Mouse (Mus musculus) MEL (cell line): ENCODE results near the gene Acsm1. TPM values are rescaled to one million over a fixed set of nuclear protein-coding genes. Genes with fewer than 3 reads are reported as not detected.

Experiments used
- DNase-seq: peaks from one replicate; pipeline ENCODE4 v3.0.0; 2011; ENCODE audit warnings: low read depth, low spot score
- H3K27ac ChIP-seq: 2 replicates; pipeline ENCODE4 v1.5.1; 2012; ENCODE audit warnings: low read depth, mild to moderate bottlenecking, control low read depth, low read length, moderate library complexity; ENCODE audit not compliant: control insufficient read depth
- H3K27me3 ChIP-seq, 2 experiments: fragments of 150-350 bp in 1 of 2; sonication (generic) in 1 of 2; 2 replicates each; pipeline ENCODE4 v1.6.1; 2012; ENCODE audit warnings: low read length in 2 of 2, mild to moderate bottlenecking in 2 of 2, improper control_type of control experiment in 1 of 2, moderate library complexity in 1 of 2; ENCODE audit not compliant: insufficient read depth in 2 of 2, control insufficient read depth in 1 of 2
- H3K36me3 ChIP-seq, 2 experiments: 2 replicates each; pipeline ENCODE4 v1.6.1; 2012 to 2014; ENCODE audit warnings: low read length in 2 of 2, improper control_type of control experiment in 1 of 2, inconsistent platforms in 1 of 2, mild to moderate bottlenecking in 1 of 2; ENCODE audit not compliant: insufficient read depth in 2 of 2, control insufficient read depth in 1 of 2
- H3K4me1 ChIP-seq, 2 experiments: fragments of 150-350 bp in 1 of 2; sonication (generic) in 1 of 2; 2 replicates each; pipeline ENCODE4 v1.6.1; 2012; ENCODE audit warnings: low read length in 2 of 2, improper control_type of control experiment in 1 of 2, mild to moderate bottlenecking in 1 of 2; ENCODE audit not compliant: insufficient read depth in 2 of 2, control insufficient read depth in 1 of 2
- H3K4me3 ChIP-seq, 2 experiments: fragments of 150-350 bp in 1 of 2; sonication (generic) in 1 of 2; 2 replicates each; pipeline ENCODE4 v1.5.1; 2012; ENCODE audit warnings: low read depth in 2 of 2, low read length in 2 of 2, mild to moderate bottlenecking in 2 of 2, moderate library complexity in 2 of 2, control low read depth in 1 of 2, improper control_type of control experiment in 1 of 2; ENCODE audit not compliant: control insufficient read depth in 1 of 2, insufficient read depth in 1 of 2
- H3K79me2 ChIP-seq: 2 replicates; pipeline ENCODE4 v1.6.1; 2012; ENCODE audit warnings: mild to moderate bottlenecking, low read length, moderate library complexity; ENCODE audit not compliant: control insufficient read depth, poor library complexity, insufficient read depth
- H3K9ac ChIP-seq: 2 replicates; pipeline ENCODE4 v1.6.1; 2012; ENCODE audit warnings: low read depth, mild to moderate bottlenecking, control low read depth, low read length, moderate library complexity; ENCODE audit not compliant: control insufficient read depth, poor library complexity, severe bottlenecking
- H3K9me3 ChIP-seq: fragments of 150-350 bp; sonication (generic); replicated peaks from 2 replicates; pipeline ENCODE4 v1.6.1; 2012; ENCODE audit warnings: mild to moderate bottlenecking, low read length, improper control_type of control experiment, moderate library complexity; ENCODE audit not compliant: insufficient read depth
- BHLHE40 ChIP-seq: IDR thresholded peaks from 2 replicates; pipeline ENCODE4 v1.6.1; 2012; ENCODE audit warnings: low read depth, mild to moderate bottlenecking, inconsistent platforms, low read length, improper control_type of control experiment, borderline replicate concordance
- CHD1 ChIP-seq: IDR thresholded peaks from 2 replicates; pipeline ENCODE4 v1.6.1; 2012; ENCODE audit warnings: low read depth, mild to moderate bottlenecking, inconsistent platforms, low read length, improper control_type of control experiment
- CHD2 ChIP-seq: IDR thresholded peaks from 2 replicates; pipeline ENCODE4 v1.6.1; 2011; ENCODE audit warnings: low read length, improper control_type of control experiment
- GATA1 ChIP-seq: IDR thresholded peaks from 2 replicates; pipeline ENCODE4 v1.6.1; 2011; ENCODE audit warnings: low read depth, low read length, improper control_type of control experiment
- HCFC1 ChIP-seq: IDR thresholded peaks from 2 replicates; pipeline ENCODE4 v1.6.1; 2012; ENCODE audit warnings: low read depth, mild to moderate bottlenecking, inconsistent platforms, low read length, improper control_type of control experiment, moderate library complexity
- KAT2A ChIP-seq: conservative IDR thresholded peaks from 2 replicates; pipeline ENCODE4 v1.6.1; 2012; ENCODE audit warnings: low read depth, low read length, improper control_type of control experiment, inconsistent platforms
- MAFK ChIP-seq: IDR thresholded peaks from 2 replicates; pipeline ENCODE4 v1.6.1; 2011; ENCODE audit warnings: low read depth, mild to moderate bottlenecking, low read length, improper control_type of control experiment, borderline replicate concordance
- MXI1 ChIP-seq: IDR thresholded peaks from 2 replicates; pipeline ENCODE4 v1.6.1; 2011; ENCODE audit warnings: mild to moderate bottlenecking, low read depth, low read length, improper control_type of control experiment
- MYB ChIP-seq: IDR thresholded peaks from 2 replicates; pipeline ENCODE4 v1.6.1; 2011; ENCODE audit warnings: mild to moderate bottlenecking, low read depth, low read length, improper control_type of control experiment
- MYC ChIP-seq: IDR thresholded peaks from 2 replicates; pipeline ENCODE4 v1.6.1; 2011; ENCODE audit warnings: low read depth, mild to moderate bottlenecking, low read length, improper control_type of control experiment, moderate library complexity
- NELFE ChIP-seq: IDR thresholded peaks from 2 replicates; pipeline ENCODE4 v1.6.1; 2011; ENCODE audit warnings: low read depth, low read length, improper control_type of control experiment
- POLR2AphosphoS2 ChIP-seq: IDR thresholded peaks from 2 replicates; pipeline ENCODE4 v1.6.1; 2011; ENCODE audit warnings: low read length, improper control_type of control experiment
- POLR2AphosphoS5 ChIP-seq: IDR thresholded peaks from 2 replicates; pipeline ENCODE4 v1.6.1; 2012; ENCODE audit warnings: low read depth, borderline replicate concordance, mild to moderate bottlenecking, inconsistent platforms, low read length, moderate library complexity, mixed read lengths
- SIN3A ChIP-seq: IDR thresholded peaks from 2 replicates; pipeline ENCODE4 v1.6.1; 2012; ENCODE audit warnings: low read length, improper control_type of control experiment, inconsistent platforms
- SMC3 ChIP-seq: IDR thresholded peaks from 2 replicates; pipeline ENCODE4 v1.6.1; 2011; ENCODE audit warnings: low read depth, low read length, improper control_type of control experiment
- TAL1 ChIP-seq: IDR thresholded peaks from 2 replicates; pipeline ENCODE4 v1.6.1; 2012; ENCODE audit warnings: mild to moderate bottlenecking, inconsistent platforms, low read length, moderate library complexity, mixed read lengths
- TCF12 ChIP-seq: IDR thresholded peaks from 2 replicates; pipeline ENCODE4 v1.6.1; 2014; ENCODE audit warnings: low read depth, mild to moderate bottlenecking, inconsistent platforms, low read length, improper control_type of control experiment, moderate library complexity
- UBTF ChIP-seq: IDR thresholded peaks from 2 replicates; pipeline ENCODE4 v1.6.1; 2012; ENCODE audit warnings: low read depth, mild to moderate bottlenecking, inconsistent platforms, low read length, improper control_type of control experiment, moderate library complexity, borderline replicate concordance; ENCODE audit not compliant: insufficient read depth
- USF1 ChIP-seq: IDR thresholded peaks from 2 replicates; pipeline ENCODE4 v1.6.1; 2014; ENCODE audit warnings: low read depth, mild to moderate bottlenecking, inconsistent platforms, low read length, improper control_type of control experiment, moderate library complexity
- ZC3H11A ChIP-seq: IDR thresholded peaks from 2 replicates; pipeline ENCODE4 v1.6.1; 2012; ENCODE audit warnings: low read depth, mild to moderate bottlenecking, inconsistent platforms, low read length, improper control_type of control experiment
- ZMIZ1 ChIP-seq: IDR thresholded peaks from 2 replicates; pipeline ENCODE4 v1.6.1; 2012; ENCODE audit warnings: low read depth, mild to moderate bottlenecking, inconsistent platforms, low read length, improper control_type of control experiment, moderate library complexity
- ZNF384 ChIP-seq: IDR thresholded peaks from 2 replicates; pipeline ENCODE4 v1.6.1; 2012; ENCODE audit warnings: low read depth, mild to moderate bottlenecking, inconsistent platforms, low read length, improper control_type of control experiment
- polyA plus RNA-seq, 2 experiments: library from polyadenylated mRNA; stranded (reverse) in 1 of 2; unstranded in 1 of 2; fragments of >175 nt in 1 of 2; fragments of >200 nt in 1 of 2; gene quantifications; 2 replicates each; pipeline versions ENCODE4 v1.2.1 to v1.2.4; 2012; ENCODE audit warnings: low replicate concordance in 2 of 2, low read depth in 1 of 2; ENCODE audit not compliant: insufficient read length in 2 of 2, insufficient read depth in 1 of 2, missing spikeins in 1 of 2
- total RNA-seq: library from RNA; depleted of rRNA; stranded (reverse); fragments of 300-350 nt; gene quantifications from 2 replicates; pipeline ENCODE4 v1.2.3, GENCODE M21; 2012

Acsm1 gene
- total and polyA plus RNA-seq, 3 experiments = not detected

- no peak overlapping the region for H3K9ac ChIP-seq
- no peak for TF ChIP-seq MXI1
- TF ChIP-seq KAT2A = no peak
- TF ChIP-seq POLR2AphosphoS5 = no peak
- TF ChIP-seq UBTF = no peak
- no peak for TF ChIP-seq ZMIZ1
- no peak for TF ChIP-seq TCF12
- no peak for DNase-seq
- H3K79me2 ChIP-seq = no peaks in the 10 kb centered on the region
- H3K4me1 ChIP-seq = no peaks in the 10 kb centered on the region
- no peaks in the 10 kb centered on the region for H3K27me3 ChIP-seq
- no peaks in the 10 kb centered on the region for H3K36me3 ChIP-seq
- H3K9me3 ChIP-seq = no peaks in the 10 kb centered on the region
- H3K27ac ChIP-seq = no peak overlapping the region
- no peak overlapping the region for H3K4me3 ChIP-seq
Measured at GRCm38 (mm10) chr7:119618209-119618935, 11.5 kb downstream of the Acsm1 start.

- no peaks in the 10 kb centered on the region for H3K4me1 ChIP-seq
- no peak overlapping the region for H3K9ac ChIP-seq
- H3K4me3 ChIP-seq = no peak overlapping the region
- H3K9me3 ChIP-seq = no peaks in the 10 kb centered on the region
- no peak for TF ChIP-seq POLR2AphosphoS2
- TF ChIP-seq ZC3H11A = no peak
- TF ChIP-seq MYB = no peak
- TF ChIP-seq CHD1 = no peak
- no peak for TF ChIP-seq CHD2
- TF ChIP-seq SIN3A = no peak
- no peak for TF ChIP-seq HCFC1
- no peak for TF ChIP-seq TAL1
- no peak for TF ChIP-seq BHLHE40
- TF ChIP-seq NELFE = no peak
- no peak for TF ChIP-seq MYC
- TF ChIP-seq GATA1 = no peak
- TF ChIP-seq SMC3 = no peak
- no peak for TF ChIP-seq MAFK
- TF ChIP-seq ZNF384 = no peak
- TF ChIP-seq USF1 = no peak
- no peaks in the 10 kb centered on the region for H3K36me3 ChIP-seq
- no peak for DNase-seq
- no peaks in the 10 kb centered on the region for H3K79me2 ChIP-seq
- H3K27ac ChIP-seq = no peak overlapping the region
- H3K27me3 ChIP-seq = no peaks in the 10 kb centered on the region
Measured at GRCm38 (mm10) chr7:119620157-119620556, 13.3 kb downstream of the Acsm1 start.
